Mouse (Mus musculus) limb, embryonic 13.5 days (tissue): ENCODE data around the gene Psmd5. TPM values are rescaled to one million over a fixed set of nuclear protein-coding genes. Genes with fewer than 3 reads are reported as not detected.
A peak's percentile ranks its signal among the peaks of the same experiment; 100 is the strongest.

Source experiments
- ATAC-seq: fragments of 200-750 bp; cut with Nextera tagmentation; 2 replicates; pipeline ENCODE4 v1.8.0; 2017; ENCODE audit warnings: low read depth, moderate number of reproducible peaks, moderate TSS enrichment; ENCODE audit not compliant: low FRiP score
- H3K27ac ChIP-seq: fragments of 300-500 bp; sonication (generic); 2 replicates; pipeline ENCODE4 v1.5.1; 2015; ENCODE audit warnings: inconsistent platforms, mild to moderate bottlenecking, moderate library complexity
- H3K27me3 ChIP-seq: fragments of 300-500 bp; sonication (generic); 2 replicates; pipeline ENCODE4 v1.6.1; 2015; ENCODE audit warnings: mild to moderate bottlenecking, inconsistent platforms
- H3K36me3 ChIP-seq: fragments of 300-500 bp; sonication (generic); 2 replicates; pipeline ENCODE4 v1.6.1; 2015; ENCODE audit warnings: inconsistent platforms, mild to moderate bottlenecking, moderate library complexity
- H3K4me1 ChIP-seq: fragments of 300-500 bp; sonication (generic); 2 replicates; pipeline ENCODE4 v1.6.1; 2015; ENCODE audit warnings: inconsistent platforms
- H3K4me2 ChIP-seq: fragments of 300-500 bp; sonication (generic); replicated peaks from 2 replicates; pipeline ENCODE4 v1.6.1; 2015; ENCODE audit warnings: inconsistent platforms, mild to moderate bottlenecking, moderate library complexity
- H3K4me3 ChIP-seq: fragments of 300-500 bp; sonication (generic); 2 replicates; pipeline ENCODE4 v1.5.1; 2015; ENCODE audit warnings: moderate library complexity, mild to moderate bottlenecking, inconsistent platforms
- H3K9ac ChIP-seq: fragments of 300-500 bp; sonication (generic); 2 replicates; pipeline ENCODE4 v1.6.1; 2015; ENCODE audit warnings: mild to moderate bottlenecking, inconsistent platforms
- H3K9me3 ChIP-seq: fragments of 300-500 bp; sonication (generic); 2 replicates; pipeline ENCODE4 v1.6.1; 2016; ENCODE audit warnings: inconsistent platforms
- WGBS: fragments of 180-500 bp; shearing (Covaris S2); methylation state at CpG from one replicate; pipeline ENCODE4 v1.1.7; 2015; 5-methylcytosine and 5-hydroxymethylcytosine counted together
- polyA plus RNA-seq: library from polyadenylated mRNA; unstranded; fragments of >200 nt; fragmentation: Nextera tagmentation; extraction: Ambion mirVana; gene quantifications from 2 replicates; pipeline ENCODE4 v1.2.1, GENCODE M21; 2015

Psmd5 gene
- polyA plus RNA-seq = 101 and 102 TPM in 2 replicates

DNA sequence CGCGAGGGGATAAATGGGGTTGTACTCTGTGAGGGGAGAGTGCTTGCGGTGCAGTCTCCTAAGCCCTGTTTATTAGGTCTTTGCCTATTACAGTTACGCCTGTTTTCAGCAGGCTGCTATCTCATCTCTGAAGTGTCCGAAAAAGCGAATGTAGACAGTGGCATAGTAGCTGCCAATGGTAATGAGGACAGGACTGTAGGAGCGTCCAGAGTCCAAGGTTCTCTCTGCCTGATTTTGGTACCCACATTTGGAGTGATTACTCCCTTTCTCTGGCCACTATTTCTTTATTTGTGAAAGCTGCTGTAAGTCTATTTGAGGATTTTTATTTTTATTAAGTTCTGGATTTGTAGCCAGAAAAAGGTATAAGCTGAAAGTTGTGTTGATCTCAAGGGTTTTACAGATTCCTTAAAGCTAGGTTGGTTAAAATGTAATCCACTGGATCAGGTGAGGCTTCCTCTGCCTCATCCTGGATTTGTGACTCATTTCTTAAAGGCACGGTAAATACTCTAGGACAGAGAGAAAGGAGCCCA is at the start of gene Psmd5:
Gene Psmd5 (minus strand): TSS at position 153 of the 530 bp plus-strand sequence.
- Histone ChIP-seq H3K27ac (no peak within 1 kb of the TSS), H3K4me2 (peak within 1 kb of the TSS; percentile 49), H3K4me3 (peak within 1 kb of the TSS; percentile 22), H3K9ac (peak within 1 kb of the TSS; percentile 53; the same call in 1 of the 2 replicates), H3K4me1 (peaks cover 17% of the 10 kb centered on the region), H3K27me3 (peaks cover 56% of the 10 kb centered on the region), H3K36me3 (no peaks in the 10 kb centered on the region), H3K9me3 (no peaks in the 10 kb centered on the region)
- no peak for ATAC-seq
- WGBS = 9% methylated on average over 8 of the region's 8 CpGs

DNA sequence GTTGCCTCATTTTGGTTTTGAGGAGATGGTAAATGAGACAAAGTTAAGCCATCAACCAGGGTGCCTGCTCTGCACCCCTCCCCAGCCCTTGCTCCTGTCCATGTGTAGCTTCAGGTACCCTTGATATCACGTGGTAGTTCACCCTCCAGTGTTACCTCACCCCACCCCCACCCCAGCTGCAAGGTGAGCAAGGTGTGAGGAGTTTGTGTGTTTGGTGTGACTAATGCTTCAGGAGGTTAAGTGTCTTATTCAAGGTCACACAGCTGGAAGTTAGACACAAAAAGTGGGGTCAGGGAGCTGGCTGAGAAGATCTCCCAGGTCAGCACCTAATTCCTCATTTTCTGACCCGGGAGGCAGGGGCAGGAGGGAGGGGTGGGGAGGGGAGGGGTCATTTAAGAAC is 48.0 kb upstream of the Psmd5 start:
- Histone ChIP-seq H3K27ac (no peak overlapping the region), H3K36me3 (no peaks in the 10 kb centered on the region), H3K27me3 (peaks cover 46% of the 10 kb centered on the region), H3K4me3 (no peak overlapping the region), H3K9ac (no peak overlapping the region), H3K4me2 (no peak overlapping the region), H3K4me1 (peaks cover 26% of the 10 kb centered on the region), H3K9me3 (no peaks in the 10 kb centered on the region)
- no peak for ATAC-seq
- 15% methylated on average over 2 of the region's 2 CpGs for WGBS

DNA sequence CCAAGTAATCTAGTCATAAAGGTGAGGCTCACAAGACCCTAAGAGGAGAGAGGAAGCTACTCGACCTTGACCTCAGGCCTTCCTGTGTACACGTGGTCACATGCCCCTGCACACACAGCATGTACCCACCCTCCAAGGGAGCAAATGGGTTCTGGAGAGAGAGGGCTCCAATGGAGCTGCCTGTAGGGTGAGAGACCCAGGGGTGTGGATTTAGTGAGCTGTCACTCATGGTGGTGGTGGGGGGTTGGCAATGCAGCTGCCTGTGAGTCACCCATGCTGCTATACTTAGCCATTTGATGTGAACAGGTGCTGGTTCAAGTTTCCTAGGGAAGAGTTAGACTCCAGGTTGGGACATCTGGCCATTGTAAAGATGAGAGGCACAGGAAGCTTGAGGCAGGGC is 45.4 kb upstream of the Psmd5 start:
- H3K4me2 ChIP-seq = no peak overlapping the region
- 63% methylated on average over 2 of the region's 2 CpGs for WGBS
- no peak overlapping the region for H3K27ac ChIP-seq
- no peak overlapping the region for H3K4me3 ChIP-seq
- peaks cover 62% of the 10 kb centered on the region for H3K27me3 ChIP-seq
- H3K9ac ChIP-seq = no peak overlapping the region
- H3K4me1 ChIP-seq = peaks cover 10% of the 10 kb centered on the region
- no peaks in the 10 kb centered on the region for H3K36me3 ChIP-seq
- ATAC-seq = no peak
- H3K9me3 ChIP-seq = no peaks in the 10 kb centered on the region

DNA sequence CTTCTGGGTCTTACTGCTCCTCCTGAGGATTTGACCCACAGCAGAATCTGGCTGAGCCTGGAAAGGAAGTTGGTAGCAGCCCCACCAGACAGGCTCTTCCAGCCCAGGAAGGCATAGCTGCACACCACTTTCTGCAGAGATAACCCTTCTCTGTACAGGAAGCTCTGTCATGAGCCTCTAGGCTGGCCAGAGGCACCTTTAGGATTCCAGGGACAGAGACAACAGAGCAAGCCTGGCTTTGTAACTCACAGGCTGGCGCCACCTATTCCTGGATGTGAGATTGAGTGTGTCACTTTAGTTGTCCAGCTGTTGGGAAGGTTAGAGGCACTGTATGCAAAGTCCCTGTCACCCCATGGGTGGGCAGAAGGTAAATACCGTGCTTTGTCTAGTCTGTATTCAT is 40.3 kb upstream of the Psmd5 start:
- Histone ChIP-seq H3K27ac (no peak overlapping the region), H3K4me2 (no peak overlapping the region), H3K9me3 (no peaks in the 10 kb centered on the region), H3K9ac (no peak overlapping the region), H3K36me3 (no peaks in the 10 kb centered on the region), H3K4me3 (no peak overlapping the region), H3K4me1 (peaks cover 12% of the 10 kb centered on the region), H3K27me3 (peaks cover 93% of the 10 kb centered on the region)
- ATAC-seq = no peak
- 52% methylated on average over 2 of the region's 2 CpGs for WGBS

DNA sequence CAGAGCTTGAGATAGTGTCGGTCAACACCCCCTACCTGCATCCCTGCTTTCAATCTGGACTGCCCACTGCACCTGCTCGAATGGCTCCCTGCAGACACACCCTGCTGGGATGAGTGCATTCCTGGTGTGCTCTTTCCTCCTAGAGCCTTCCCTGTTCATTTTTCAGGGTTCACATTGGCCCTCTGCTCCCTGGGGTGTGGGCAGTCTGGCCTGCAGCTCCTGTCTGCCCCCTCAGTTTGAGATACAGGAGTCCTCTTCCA is 40.0 kb upstream of the Psmd5 start:
- Histone ChIP-seq H3K4me1 (peaks cover 12% of the 10 kb centered on the region), H3K27me3 (peaks cover 94% of the 10 kb centered on the region), H3K9ac (no peak overlapping the region), H3K36me3 (no peaks in the 10 kb centered on the region), H3K4me3 (peak overlapping the region; percentile 57), H3K4me2 (peak overlapping the region; percentile 92; the same call in 1 of the 2 replicates), H3K9me3 (no peaks in the 10 kb centered on the region), H3K27ac (no peak overlapping the region)
- ATAC-seq = no peak
- 12% methylated on average over 2 of the region's 2 CpGs for WGBS

DNA sequence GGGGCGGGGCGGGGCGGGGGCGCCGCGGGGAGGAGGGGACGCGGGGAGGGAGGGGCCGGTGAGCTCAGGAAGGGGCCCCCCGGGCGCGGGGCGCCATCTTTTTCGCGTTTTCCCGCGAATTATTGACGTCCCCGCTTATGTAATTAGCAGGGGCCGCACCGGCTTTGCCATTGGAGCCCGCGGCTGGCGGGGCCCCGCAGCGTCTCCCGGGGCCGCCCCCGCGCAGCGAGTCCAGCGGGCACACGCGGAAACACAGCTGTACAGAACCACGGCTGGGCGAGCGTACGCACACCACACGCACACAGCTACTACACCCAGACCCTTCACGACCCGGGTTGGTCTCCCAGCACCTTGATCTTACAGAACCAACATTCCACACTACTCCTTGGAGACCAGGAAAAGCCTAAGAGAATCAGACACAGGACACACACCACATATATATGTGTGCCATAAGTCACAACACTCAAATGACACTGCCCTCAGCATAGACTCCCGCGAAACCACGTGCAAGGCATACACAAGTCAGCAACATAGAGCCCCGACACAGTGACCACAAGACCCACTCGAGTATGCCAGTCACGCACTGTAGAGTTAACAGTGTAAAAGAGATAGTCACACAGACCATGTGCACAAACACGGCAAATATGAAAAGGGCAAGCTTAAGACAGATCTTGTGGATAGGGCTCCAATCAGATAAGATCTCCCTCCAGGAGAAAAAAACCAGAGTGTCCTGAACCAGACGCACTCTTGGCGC is 39.5 kb upstream of the Psmd5 start:
- Histone ChIP-seq H3K27ac (no peak overlapping the region), H3K9ac (peak overlapping the region; percentile 51), H3K9me3 (no peaks in the 10 kb centered on the region), H3K27me3 (peaks cover 94% of the 10 kb centered on the region), H3K4me1 (peaks cover 12% of the 10 kb centered on the region), H3K36me3 (no peaks in the 10 kb centered on the region), H3K4me2 (peak overlapping the region; percentile 92), H3K4me3 (peak overlapping the region; percentile 57)
- 5% methylated on average over 33 of the region's 50 CpGs for WGBS
- peak; percentile 30 for ATAC-seq

DNA sequence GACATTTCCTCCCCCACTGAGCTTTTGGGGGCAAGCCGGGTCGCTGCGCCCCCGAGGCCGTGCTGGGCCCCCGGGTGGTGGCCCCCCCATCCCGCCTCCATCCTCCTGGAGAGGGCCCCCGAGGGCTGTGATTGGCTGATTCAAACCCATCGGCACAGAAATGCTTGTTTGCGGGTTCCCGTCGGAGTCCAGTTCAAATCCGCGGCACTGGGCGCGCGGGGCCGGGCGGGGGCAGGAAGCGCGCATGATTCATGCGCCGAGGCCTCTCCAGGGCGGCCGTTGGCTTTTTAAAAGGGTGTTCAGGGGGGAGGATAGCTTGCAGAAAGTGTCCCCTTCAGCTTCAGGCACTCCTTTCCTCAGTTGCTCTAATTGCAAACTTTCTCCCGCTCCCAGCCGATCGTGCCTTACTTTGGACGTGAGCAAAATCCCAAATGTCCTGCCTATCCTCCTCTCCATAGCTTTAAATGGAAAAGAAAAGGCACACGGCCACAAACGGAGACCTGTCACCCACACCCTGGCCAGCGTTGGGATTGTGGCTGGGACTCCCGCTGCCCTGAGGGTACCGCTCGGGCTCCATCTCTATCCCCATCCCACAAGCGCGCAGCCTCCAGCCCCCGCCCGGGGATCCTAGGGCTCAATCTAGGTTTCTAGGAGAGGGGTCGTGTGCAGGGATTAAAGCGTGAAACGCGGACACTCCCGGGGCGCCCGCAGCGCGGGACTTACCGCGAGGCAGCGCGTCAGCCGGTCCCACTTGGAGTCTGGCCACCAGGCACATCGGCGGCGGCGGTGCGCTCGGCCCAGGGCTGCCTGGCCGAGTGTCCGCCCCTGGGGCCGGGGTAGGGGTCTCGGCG is 38.7 kb upstream of the Psmd5 start, which contains the start of gene Phf19:
Gene Phf19 (minus strand): TSS at position 809 of the 851 bp plus-strand sequence.
- no peaks in the 10 kb centered on the region for H3K9me3 ChIP-seq
- peak within 1 kb of the TSS; percentile 92 for H3K4me2 ChIP-seq
- no peak within 1 kb of the TSS for H3K27ac ChIP-seq
- no peaks in the 10 kb centered on the region for H3K36me3 ChIP-seq
- ATAC-seq = 0 out of 2 replicates have a peak, but pooled peaks have one; percentile 12
- H3K4me3 ChIP-seq = peak within 1 kb of the TSS; percentile 57
- H3K4me1 ChIP-seq = peaks cover 12% of the 10 kb centered on the region
- whole genome bisulfite sequencing = under 1% methylated on average over 62 of the region's 64 CpGs
- peaks cover 95% of the 10 kb centered on the region for H3K27me3 ChIP-seq
- peak within 1 kb of the TSS; percentile 51 for H3K9ac ChIP-seq

DNA sequence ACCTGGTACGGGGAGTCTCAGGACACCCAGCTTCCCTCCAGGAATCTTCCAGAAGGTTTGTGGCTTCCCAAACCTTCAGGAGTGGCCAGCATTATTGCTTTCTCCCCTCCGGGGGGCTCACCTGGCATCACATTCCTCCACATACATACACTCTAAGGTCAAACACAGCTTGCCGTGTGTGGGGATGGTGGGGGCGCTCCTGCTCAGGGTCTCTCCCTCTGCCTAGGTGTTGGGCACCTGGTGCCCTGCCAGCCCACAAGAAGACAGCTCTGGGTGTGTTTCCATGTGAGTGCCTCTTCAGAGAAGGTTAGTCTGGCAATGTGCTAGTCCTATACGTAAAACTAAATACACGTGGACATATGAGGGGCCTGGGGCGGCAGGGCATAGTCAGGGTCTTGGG is 37.8 kb upstream of the Psmd5 start:
- Histone ChIP-seq H3K4me1 (peaks cover 12% of the 10 kb centered on the region), H3K27ac (no peak overlapping the region), H3K27me3 (peaks cover 94% of the 10 kb centered on the region), H3K4me2 (peak overlapping the region; percentile 92), H3K9ac (peak overlapping the region; percentile 51; the same call in 1 of the 2 replicates), H3K36me3 (no peaks in the 10 kb centered on the region), H3K9me3 (no peaks in the 10 kb centered on the region), H3K4me3 (peak overlapping the region; percentile 57)
- no peak for ATAC-seq
- WGBS = 37% methylated on average over 7 of the region's 7 CpGs

DNA sequence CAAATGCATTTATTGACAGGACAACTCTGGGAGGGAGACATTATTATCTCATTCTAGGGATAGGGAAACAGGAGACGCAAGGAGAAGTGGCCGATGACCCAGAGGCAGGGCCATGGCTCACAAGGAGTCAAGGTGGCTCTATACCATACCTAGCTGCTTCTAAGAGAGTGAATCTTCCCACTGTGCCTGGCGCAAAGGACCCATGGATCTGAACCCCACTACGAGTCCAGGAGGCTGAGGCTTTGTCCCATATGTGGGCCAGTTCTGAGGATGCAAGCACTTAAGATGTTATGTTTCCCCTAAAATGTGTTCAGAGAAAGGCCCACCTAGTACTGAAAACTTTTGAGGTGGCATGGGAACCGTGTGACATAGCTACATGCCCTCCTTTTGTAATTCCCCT is 37.1 kb upstream of the Psmd5 start:
- H3K36me3 ChIP-seq = no peaks in the 10 kb centered on the region
- H3K9me3 ChIP-seq = no peaks in the 10 kb centered on the region
- peaks cover 91% of the 10 kb centered on the region for H3K27me3 ChIP-seq
- H3K27ac ChIP-seq = no peak overlapping the region
- H3K4me3 ChIP-seq = no peak overlapping the region
- no peak overlapping the region for H3K4me2 ChIP-seq
- ATAC-seq = no peak
- H3K9ac ChIP-seq = no peak overlapping the region; the same call in 1 of the 2 replicates
- 74% methylated on average over 5 of the region's 5 CpGs for WGBS
- H3K4me1 ChIP-seq = peaks cover 12% of the 10 kb centered on the region

DNA sequence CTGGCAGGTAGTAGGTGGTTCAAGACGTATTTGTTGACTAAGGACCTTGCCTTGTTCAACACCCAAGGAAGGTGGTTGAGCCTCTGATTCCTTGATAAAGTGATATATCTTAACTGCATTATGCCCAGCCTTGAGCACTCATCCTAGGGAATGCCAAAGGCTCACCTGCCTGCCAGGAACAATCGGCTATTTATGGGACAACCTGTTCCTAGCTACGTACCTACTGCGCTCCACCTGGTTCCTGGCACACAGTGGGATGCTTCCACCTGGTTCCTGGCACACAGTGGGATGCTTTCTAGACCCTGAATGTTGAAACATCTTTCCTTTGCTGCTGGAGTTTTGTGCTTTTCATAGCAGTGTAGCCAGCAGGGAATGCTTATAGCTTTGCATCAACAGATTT is 35.0 kb upstream of the Psmd5 start:
- Histone ChIP-seq H3K27me3 (peaks cover 77% of the 10 kb centered on the region), H3K4me2 (no peak overlapping the region), H3K9me3 (no peaks in the 10 kb centered on the region), H3K9ac (no peak overlapping the region), H3K4me1 (peaks cover 16% of the 10 kb centered on the region), H3K27ac (no peak overlapping the region), H3K36me3 (no peaks in the 10 kb centered on the region), H3K4me3 (no peak overlapping the region)
- 85% methylated on average over 4 of the region's 4 CpGs for WGBS
- no peak for ATAC-seq

DNA sequence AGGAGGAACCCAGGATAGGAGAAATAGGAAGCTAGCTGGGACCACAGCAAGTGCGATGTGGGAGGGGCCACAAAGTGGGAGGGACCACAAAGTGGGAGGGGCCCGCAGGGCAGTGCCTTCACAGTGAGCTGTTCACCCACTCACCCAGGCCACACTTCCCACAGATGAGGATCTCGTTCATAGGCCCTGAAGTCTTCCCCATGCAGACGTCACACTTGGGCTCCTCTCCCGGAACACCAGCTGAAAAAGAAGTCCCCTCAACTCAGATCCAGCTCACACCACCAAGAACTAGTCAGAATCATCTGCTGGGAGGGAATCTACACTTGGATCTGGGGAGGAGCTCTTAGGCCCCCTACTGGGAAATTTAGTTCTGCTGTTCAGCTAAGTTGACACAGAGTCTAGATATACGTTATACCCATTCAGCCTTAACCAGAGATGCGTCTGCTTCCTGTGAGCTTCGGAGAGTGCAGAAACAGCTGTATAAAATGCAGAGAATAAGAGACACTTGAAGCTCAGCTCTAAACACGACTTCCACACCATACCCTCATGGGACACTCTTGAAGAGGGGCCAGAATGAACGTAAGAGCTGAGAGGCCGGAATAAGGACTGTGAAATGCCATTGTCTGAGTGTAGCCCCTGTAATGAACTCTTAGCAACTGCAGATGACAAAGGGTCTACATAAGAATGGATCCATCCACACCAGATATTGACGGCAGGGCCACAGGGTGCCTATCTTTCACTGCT is 32.3 kb upstream of the Psmd5 start:
- peaks cover 50% of the 10 kb centered on the region for H3K27me3 ChIP-seq

More for the DNA sequence above, 32.3 kb upstream of the Psmd5 start:
- no peaks in the 10 kb centered on the region for H3K36me3 ChIP-seq
- H3K27ac ChIP-seq = no peak overlapping the region
- WGBS = 45% methylated on average over 12 of the region's 12 CpGs
- H3K9ac ChIP-seq = no peak overlapping the region
- H3K9me3 ChIP-seq = no peaks in the 10 kb centered on the region
- peaks cover 10% of the 10 kb centered on the region; the same call in 1 of the 2 replicates for H3K4me1 ChIP-seq
- no peak for ATAC-seq
- H3K4me2 ChIP-seq = no peak overlapping the region
- no peak overlapping the region for H3K4me3 ChIP-seq
